Mouse (Mus musculus): ENCODE data around the gene Dcun1d2.

Gene Dcun1d2

GRCm38 (mm10) chr8:13254019-13254418, 33.9 kb downstream of the Dcun1d2 start, which contains the start of gene Adprhl1:
Gene Adprhl1 (minus strand): TSS chr8:13254162.
- peak; percentile 14 for DNase-seq (ENCODE audit: inconsistent ontology term)

DNA sequence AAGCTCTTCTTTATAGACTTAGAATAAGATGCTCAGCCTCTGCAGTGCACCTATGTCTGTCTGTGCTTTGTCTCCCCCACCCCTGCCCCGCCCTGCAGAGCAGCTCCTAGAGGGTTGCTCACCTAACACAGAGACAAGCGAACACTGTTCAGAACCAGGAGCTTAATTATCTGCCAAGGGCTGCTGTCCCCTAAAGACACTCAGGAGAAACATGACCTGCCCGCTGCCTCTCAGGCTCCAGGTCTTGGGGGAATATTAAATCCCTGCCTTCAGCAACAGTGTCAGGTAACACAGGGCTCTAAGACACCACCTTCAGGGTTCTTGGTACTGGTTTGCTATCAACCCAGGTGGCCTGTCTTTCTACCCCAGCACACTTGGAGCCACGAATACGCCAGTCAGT, 34.5 kb downstream of the Dcun1d2 start:
- DNase-seq (ENCODE audit: inconsistent ontology term) = no peak

- no peak for DNase-seq (ENCODE audit: inconsistent ontology term)
Observed at GRCm38 (mm10) chr8:13252837-13253236, 35.1 kb downstream of the Dcun1d2 start.

- no peak for DNase-seq (ENCODE audit: inconsistent ontology term)
Observed at GRCm38 (mm10) chr8:13244343-13244880, 43.5 kb downstream of the Dcun1d2 start.

DNA sequence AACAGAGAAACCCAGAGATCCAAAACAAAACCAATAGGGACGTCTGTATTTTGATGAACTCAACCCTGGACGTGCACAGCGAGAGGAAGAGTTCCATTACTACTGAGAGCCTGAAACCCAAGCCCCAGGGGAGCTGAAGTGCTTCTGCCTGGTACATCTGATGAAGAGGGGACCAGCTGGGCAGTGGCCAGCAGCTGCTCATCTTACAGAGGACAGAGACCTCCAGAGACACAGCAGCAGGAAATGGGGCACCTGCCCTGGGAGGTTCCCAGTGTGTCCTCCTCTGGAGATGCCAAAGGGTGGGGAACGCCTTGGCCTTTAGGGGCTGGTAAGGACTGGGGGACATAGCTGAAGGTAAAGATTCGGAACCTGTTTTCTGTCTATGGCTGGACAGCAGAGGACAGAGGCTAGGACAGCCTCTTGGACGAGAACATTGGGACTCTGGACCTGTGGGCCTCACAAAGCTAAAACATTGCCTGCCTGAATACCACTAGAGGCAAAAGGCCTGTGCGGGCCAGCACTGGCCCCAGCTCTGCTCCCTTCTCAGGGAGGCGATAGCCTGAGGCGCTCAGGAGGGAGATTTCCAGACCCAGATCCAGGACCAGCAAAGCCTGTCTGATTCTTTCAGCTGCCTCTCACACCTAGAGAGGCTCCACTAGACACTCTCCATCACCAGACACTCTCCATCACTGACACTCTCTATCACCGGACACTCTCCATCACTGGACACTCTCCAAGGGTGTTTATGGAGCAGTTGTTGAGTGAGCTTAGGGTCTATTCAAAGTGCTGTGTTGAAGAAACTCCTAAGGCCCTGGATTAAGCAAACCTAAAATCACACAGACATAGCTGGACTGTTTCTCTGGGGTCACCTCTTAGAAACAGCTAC, 44.7 kb downstream of the Dcun1d2 start:
- DNase-seq (ENCODE audit: inconsistent ontology term) = no peak

- no peak for DNase-seq (ENCODE audit: inconsistent ontology term)
Observed at GRCm38 (mm10) chr8:13240691-13241090, 47.2 kb downstream of the Dcun1d2 start.

- DNase-seq (ENCODE audit: inconsistent ontology term) = no peak
Observed at GRCm38 (mm10) chr8:13240055-13240454, 47.9 kb downstream of the Dcun1d2 start.

DNA sequence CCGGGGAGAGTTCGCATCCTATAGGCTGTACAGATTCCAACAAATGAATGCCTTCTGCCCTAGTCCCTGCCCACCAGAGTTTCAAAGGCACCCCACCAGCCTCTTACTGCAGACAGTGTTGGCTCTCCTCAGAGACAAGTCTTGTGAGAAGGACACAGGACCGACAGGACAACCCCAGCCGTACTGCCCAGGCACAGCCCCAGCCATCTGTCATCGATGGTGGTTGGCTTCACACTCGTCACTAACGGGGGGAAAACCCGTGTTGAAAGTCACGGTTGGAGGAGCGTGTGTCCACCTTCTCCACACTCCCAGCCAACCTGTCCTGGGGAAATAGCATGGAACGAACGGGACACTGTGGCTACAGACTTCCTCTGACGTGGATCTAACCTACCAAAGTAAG, 53.1 kb downstream of the Dcun1d2 start:
- DNase-seq (ENCODE audit: inconsistent ontology term) = no peak

GRCm38 (mm10) chr8:13230471-13230870, 57.5 kb downstream of the Dcun1d2 start:
- DNase-seq (ENCODE audit: inconsistent ontology term) = no peak

DNA sequence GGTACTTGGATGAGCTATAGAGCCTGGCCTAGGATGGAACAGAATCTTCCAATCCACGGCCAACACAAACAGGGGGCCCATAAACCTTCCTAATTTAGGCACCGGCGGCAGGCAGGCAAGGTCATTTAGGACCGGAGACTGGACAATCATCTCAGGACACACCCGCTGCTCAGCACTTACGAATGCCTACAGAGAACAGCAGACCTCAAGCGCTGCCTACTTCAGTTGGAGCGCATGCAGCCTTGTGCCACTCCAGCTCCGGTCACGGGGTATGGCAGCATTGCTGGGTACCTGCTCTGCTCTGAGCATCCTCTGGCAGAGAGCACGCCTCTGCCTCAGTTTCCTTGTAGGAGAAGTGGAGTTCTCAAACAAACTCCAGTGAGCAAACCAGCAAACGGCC, 58.1 kb downstream of the Dcun1d2 start:
- no peak for DNase-seq (ENCODE audit: inconsistent ontology term)

GRCm38 (mm10) chr8:13228923-13229610, 58.9 kb downstream of the Dcun1d2 start:
- no peak for DNase-seq (ENCODE audit: inconsistent ontology term)

DNA sequence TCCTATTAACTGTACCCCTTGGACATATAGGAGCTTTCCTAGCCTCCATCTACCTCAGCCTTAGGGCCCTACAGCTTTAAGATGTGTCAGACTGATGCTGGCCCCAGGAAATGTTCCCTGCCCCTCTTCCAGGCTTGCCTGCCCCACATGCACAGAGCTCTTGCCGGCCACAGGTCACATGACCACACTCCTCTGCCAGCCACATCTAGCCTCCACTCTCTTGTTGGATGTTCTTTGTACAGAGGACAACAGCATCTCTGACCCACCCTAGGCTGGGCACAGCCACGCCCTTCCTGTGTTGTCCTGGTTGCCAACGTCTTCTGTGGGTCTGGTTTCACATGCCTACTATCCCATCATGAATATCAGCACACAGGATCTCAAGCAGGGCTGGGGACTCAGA, 60.7 kb downstream of the Dcun1d2 start:
- DNase-seq (ENCODE audit: inconsistent ontology term) = no peak

DNA sequence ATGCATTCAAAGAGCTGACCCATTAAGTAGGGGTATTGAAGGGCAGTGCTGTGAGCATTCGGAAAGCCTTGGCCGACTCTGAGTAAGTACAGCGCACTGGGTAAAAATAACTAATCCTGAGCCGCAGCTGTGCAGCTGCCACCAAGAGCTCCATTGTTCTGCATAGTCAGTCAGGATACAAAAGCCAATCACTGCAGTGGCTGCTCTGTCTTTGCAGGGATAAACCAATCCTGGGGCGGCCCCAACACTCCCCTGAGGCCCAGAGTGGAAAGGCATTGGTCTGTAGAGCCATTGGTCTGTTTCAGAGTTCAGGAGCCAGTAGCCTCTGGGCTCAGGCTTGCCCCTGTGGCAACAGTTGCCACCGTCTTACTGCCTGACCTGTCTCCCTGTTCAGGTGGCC, 61.6 kb downstream of the Dcun1d2 start:
- DNase-seq (ENCODE audit: inconsistent ontology term) = no peak

DNA sequence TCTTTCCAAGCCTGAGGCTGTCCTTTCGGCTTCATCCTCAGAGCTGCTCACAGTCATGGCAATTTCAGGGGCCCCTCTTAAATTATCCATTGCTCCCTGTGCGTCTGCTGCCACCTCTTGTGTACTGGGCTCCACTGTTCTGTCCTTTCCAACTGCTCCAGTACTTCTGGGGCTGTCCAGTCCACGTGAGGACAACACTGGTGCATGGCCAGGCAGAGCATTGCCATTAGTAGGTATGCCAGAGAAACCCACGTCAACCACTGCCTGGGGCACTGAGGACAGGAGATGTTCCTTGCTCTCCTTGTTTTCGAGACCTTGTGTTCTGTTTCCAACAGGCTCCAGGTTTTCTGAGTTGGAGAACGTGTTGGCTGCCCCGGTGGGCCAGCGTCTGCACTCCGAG, 63.5 kb downstream of the Dcun1d2 start:
- no peak for DNase-seq (ENCODE audit: inconsistent ontology term)

DNA sequence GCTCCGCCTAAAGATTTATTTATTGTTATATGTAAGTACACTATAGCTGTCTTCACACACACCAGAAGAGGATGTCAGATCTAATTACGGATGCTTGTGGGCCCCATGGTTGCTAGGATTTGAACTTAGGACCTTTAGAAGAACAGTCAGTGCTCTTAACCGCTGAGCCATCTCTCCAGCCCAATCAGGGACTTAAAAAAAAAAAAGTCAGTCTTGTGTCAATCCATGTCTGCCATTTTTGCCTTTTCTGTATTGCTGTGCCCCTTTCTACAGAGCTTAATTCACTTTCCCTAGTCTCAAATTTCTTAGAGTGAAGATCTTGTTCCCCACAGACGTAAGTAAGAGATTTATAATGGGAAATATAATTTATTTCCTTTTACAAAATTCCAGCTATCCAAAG, 69.5 kb downstream of the Dcun1d2 start:
- DNase-seq (ENCODE audit: inconsistent ontology term) = no peak

GRCm38 (mm10) chr8:13217986-13218385, 69.9 kb downstream of the Dcun1d2 start:
- no peak for DNase-seq (ENCODE audit: inconsistent ontology term)

DNA sequence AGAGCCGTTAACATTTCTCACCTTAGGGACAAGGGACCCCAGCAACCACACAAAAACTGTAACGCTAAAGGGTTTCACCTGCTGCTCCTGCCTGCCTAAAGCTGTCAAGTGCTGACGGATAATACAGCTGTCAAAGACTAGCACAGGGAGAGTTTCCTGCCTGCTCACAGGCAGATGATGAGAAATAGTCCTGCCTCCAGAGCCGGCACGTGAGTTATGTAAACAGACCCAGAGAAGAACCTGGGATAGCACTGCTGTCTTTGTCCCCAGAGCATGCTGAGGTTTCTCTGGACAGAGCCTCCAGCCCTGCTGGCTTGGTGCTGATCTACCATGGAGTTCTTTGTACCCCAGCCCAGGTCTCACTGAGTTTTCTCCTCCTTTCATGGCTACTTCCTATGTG, 70.8 kb downstream of the Dcun1d2 start:
- no peak for DNase-seq (ENCODE audit: inconsistent ontology term)

GRCm38 (mm10) chr8:13216386-13216785, 71.5 kb downstream of the Dcun1d2 start:
- DNase-seq (ENCODE audit: inconsistent ontology term) = no peak

DNA sequence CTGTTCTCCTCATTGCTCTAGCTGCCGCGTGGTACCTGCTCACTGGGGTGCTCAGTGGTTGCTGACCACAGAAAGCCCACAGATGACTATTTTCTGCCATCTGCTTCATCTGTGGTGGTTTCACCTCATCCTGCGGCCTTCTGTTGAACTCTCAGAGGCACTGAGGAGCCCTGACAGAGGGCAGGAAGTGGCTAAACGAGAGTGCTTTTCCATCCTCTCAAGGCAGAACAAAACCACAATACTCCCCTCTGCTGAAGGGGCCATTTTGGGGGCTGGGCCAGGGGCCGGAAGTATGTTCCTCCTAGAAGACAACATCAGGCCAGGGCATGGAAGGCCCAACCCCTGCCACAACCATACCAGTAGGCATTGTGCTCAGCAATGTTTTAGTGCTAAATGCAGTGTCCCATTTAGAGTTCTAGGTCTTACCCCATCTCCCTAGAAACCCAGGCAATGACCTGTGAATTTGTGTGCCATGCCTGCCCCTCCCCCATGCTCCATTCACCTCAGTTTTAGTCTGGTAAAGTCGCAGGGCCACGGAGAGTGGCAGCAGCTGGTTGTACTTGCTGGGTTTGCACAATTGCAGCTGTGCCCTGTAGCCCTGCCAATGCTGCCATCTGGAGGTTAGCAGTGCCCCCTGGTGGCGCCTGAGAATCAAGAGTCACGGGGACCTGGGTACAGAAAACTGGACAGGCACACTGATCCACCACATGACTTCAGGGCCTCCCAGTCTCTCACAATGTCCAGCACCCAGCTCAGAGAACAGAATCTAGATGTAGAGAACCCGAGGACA, 74.3 kb downstream of the Dcun1d2 start:
- peak; percentile 80 for DNase-seq (ENCODE audit: inconsistent ontology term)

DNA sequence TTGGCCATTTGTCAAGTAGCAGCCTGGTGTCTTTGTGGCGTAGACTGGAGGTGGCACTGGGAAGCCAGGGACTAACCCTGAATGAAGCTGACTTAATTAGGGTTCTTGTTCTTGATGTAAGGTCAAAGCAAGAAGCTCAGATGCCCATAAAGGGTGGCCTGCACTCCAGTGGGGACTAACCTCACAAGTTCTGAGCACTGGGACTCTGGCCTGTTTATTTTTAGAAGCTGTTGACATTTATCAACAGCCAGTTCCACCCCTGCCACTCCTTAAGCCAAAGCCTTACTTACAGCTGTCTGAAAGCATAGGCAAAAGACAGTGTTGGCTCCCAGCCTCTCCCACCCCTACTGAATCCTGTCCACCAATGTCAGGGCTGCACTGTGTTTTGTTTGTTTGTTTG, 78.2 kb downstream of the Dcun1d2 start:
- no peak for DNase-seq (ENCODE audit: inconsistent ontology term)

DNA sequence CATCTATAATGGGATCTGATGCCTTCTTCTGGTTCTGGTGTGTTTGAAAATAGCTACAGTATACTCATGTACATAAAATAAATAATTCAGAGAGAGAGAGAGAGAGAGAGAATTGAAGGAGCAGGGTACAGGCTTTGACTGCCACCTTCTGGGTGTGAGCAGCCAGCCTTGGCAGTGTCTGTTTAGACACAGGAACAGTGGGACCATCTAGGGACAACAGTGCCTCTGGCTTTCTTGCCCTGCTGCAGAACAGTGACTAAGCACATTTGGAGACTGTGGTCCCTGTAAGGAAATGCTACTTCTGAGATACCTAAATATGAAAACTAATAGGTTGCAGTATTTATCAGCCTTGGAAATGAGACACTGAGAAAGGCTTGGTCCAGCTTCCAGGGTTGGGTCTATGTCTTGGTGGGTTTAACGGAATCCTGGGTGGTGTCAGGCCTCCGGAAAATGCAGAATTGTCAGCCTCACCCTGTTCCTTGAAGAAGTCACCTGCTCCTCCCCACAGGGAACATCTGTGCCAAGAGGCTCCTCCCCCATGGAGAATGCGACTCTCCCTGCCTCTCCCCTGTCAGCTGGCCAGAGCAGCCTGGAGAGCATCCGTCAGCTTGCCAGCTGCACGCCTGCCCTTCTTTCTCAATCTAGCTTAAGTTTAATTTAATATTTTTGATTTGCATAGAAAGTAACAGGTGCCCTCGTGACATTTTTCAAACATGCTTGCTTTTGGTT, 79.1 kb downstream of the Dcun1d2 start:
- DNase-seq (ENCODE audit: inconsistent ontology term) = no peak

Measured in Muller cell, postnatal 12 days (primary cell).